Mouse (Mus musculus) hindbrain, embryonic 16.5 days (tissue): ENCODE data around the gene Ddx39b. TPM values are rescaled to one million over a fixed set of nuclear protein-coding genes. Genes with fewer than 3 reads are reported as not detected.
A peak's percentile ranks its signal among the peaks of the same experiment; 100 is the strongest.

ENCODE experiments used
- ATAC-seq: fragments of 200-750 bp; cut with Nextera tagmentation; 2 replicates; pipeline ENCODE4 v1.8.0; 2017; ENCODE audit warnings: moderate TSS enrichment, moderate library complexity
- H3K27ac ChIP-seq: fragments of 300-500 bp; sonication (generic); 2 replicates; pipeline ENCODE4 v1.5.1; 2014; ENCODE audit warnings: low read depth, mild to moderate bottlenecking, control low read depth, low read length, moderate library complexity
- H3K27me3 ChIP-seq: fragments of 300-500 bp; sonication (generic); replicated peaks from 2 replicates; pipeline ENCODE4 v1.6.1; 2014; ENCODE audit warnings: low read length; ENCODE audit not compliant: control insufficient read depth, insufficient read depth
- H3K36me3 ChIP-seq: fragments of 300-500 bp; sonication (generic); 2 replicates; pipeline ENCODE4 v1.6.1; 2014; ENCODE audit warnings: mild to moderate bottlenecking, low read length, moderate library complexity, mixed read lengths; ENCODE audit not compliant: control insufficient read depth, insufficient read depth
- H3K4me1 ChIP-seq: fragments of 300-500 bp; sonication (generic); 2 replicates; pipeline ENCODE4 v1.6.1; 2014; ENCODE audit warnings: low read depth, low read length; ENCODE audit not compliant: control insufficient read depth, insufficient read depth
- H3K4me2 ChIP-seq: fragments of 300-500 bp; sonication (generic); 2 replicates; pipeline ENCODE4 v1.6.1; 2014; ENCODE audit warnings: mild to moderate bottlenecking, low read length, control low read depth, moderate library complexity
- H3K4me3 ChIP-seq: fragments of 300-500 bp; sonication (generic); 2 replicates; pipeline ENCODE4 v1.5.1; 2014; ENCODE audit warnings: mild to moderate bottlenecking, low read length, control low read depth, moderate library complexity
- H3K9ac ChIP-seq: fragments of 300-500 bp; sonication (generic); 2 replicates; pipeline ENCODE4 v1.6.1; 2014; ENCODE audit warnings: low read depth, mild to moderate bottlenecking, control low read depth, low read length, moderate library complexity
- H3K9me3 ChIP-seq: fragments of 300-500 bp; sonication (generic); 2 replicates; pipeline ENCODE4 v1.6.1; 2014; ENCODE audit warnings: mild to moderate bottlenecking, low read length, moderate library complexity; ENCODE audit not compliant: control insufficient read depth
- WGBS: fragments of 180-500 bp; shearing (Covaris S2); extraction: QIAGEN DNeasy Blood & Tissue Kit; methylation state at CpG from one replicate; pipeline ENCODE4 v1.1.7; 2014; 5-methylcytosine and 5-hydroxymethylcytosine counted together
- polyA plus RNA-seq: library from polyadenylated mRNA; unstranded; fragments of >200 nt; fragmentation: Nextera tagmentation; extraction: Ambion mirVana; gene quantifications from 2 replicates; pipeline ENCODE4 v1.2.1, GENCODE M21; 2015

Gene Ddx39b
- polyA plus RNA-seq, 1 experiment from 2014 or later, result 331 TPM

GRCm38 (mm10) chr17:35249451-35250197, 8.1 kb downstream of the Ddx39b start:
- Histone ChIP-seq H3K27ac (no peak overlapping the region), H3K9ac (no peak overlapping the region), H3K4me3 (no peak overlapping the region), H3K27me3 (no peaks in the 10 kb centered on the region), H3K9me3 (no peaks in the 10 kb centered on the region), H3K4me2 (no peak overlapping the region), H3K36me3 (peaks cover 84% of the 10 kb centered on the region), H3K4me1 (peaks cover 19% of the 10 kb centered on the region)
- whole genome bisulfite sequencing, result 81% methylated on average over 19 of the region's 19 CpGs
- ATAC-seq, result no peak

GRCm38 (mm10) chr17:35250348-35251120, 9.0 kb downstream of the Ddx39b start:
- H3K9me3 ChIP-seq, result no peaks in the 10 kb centered on the region
- WGBS, result 88% methylated on average over 3 of the region's 3 CpGs
- no peak for ATAC-seq
- no peaks in the 10 kb centered on the region for H3K27me3 ChIP-seq
- H3K36me3 ChIP-seq, result peaks cover 78% of the 10 kb centered on the region
- H3K4me1 ChIP-seq, result peaks cover 10% of the 10 kb centered on the region
- no peak overlapping the region for H3K27ac ChIP-seq
- no peak overlapping the region for H3K4me3 ChIP-seq
- no peak overlapping the region; the same call in none of the 2 replicates for H3K9ac ChIP-seq
- H3K4me2 ChIP-seq, result no peak overlapping the region

- Histone ChIP-seq H3K4me1 (peaks cover 4% of the 10 kb centered on the region), H3K9me3 (no peaks in the 10 kb centered on the region), H3K9ac (no peak overlapping the region), H3K4me3 (no peak overlapping the region), H3K36me3 (peaks cover 73% of the 10 kb centered on the region), H3K27me3 (no peaks in the 10 kb centered on the region), H3K27ac (no peak overlapping the region), H3K4me2 (no peak overlapping the region)
- no peak for ATAC-seq
- 80% methylated on average over 15 of the region's 15 CpGs for WGBS
Observed at GRCm38 (mm10) chr17:35251162-35251719, 9.7 kb downstream of the Ddx39b start.

GRCm38 (mm10) chr17:35251981-35252380, 10.4 kb downstream of the Ddx39b start:
- Histone ChIP-seq H3K9me3 (no peaks in the 10 kb centered on the region), H3K4me1 (no peaks in the 10 kb centered on the region; the same call in 1 of the 2 replicates), H3K36me3 (peaks cover 66% of the 10 kb centered on the region), H3K4me3 (no peak overlapping the region), H3K27ac (no peak overlapping the region), H3K4me2 (no peak overlapping the region), H3K9ac (no peak overlapping the region), H3K27me3 (no peaks in the 10 kb centered on the region)
- no peak for ATAC-seq
- 87% methylated on average over 5 of the region's 5 CpGs for WGBS

GRCm38 (mm10) chr17:35252619-35253292, 11.2 kb downstream of the Ddx39b start:
- ATAC-seq, result no peak
- Histone ChIP-seq H3K4me2 (no peak overlapping the region), H3K9ac (no peak overlapping the region), H3K9me3 (no peaks in the 10 kb centered on the region), H3K27ac (no peak overlapping the region), H3K27me3 (no peaks in the 10 kb centered on the region), H3K4me1 (no peaks in the 10 kb centered on the region; the same call in 1 of the 2 replicates), H3K36me3 (peaks cover 58% of the 10 kb centered on the region), H3K4me3 (no peak overlapping the region)
- 84% methylated on average over 18 of the region's 18 CpGs for WGBS

GRCm38 (mm10) chr17:35253293-35254093, 11.9 kb downstream of the Ddx39b start:
- Histone ChIP-seq H3K4me2 (no peak overlapping the region), H3K4me1 (no peaks in the 10 kb centered on the region; the same call in 1 of the 2 replicates), H3K4me3 (no peak overlapping the region), H3K36me3 (peaks cover 53% of the 10 kb centered on the region), H3K9ac (no peak overlapping the region), H3K9me3 (no peaks in the 10 kb centered on the region), H3K27me3 (no peaks in the 10 kb centered on the region), H3K27ac (no peak overlapping the region)
- WGBS, result 89% methylated on average over 31 of the region's 32 CpGs
- no peak; the same call in 1 of the 2 replicates for ATAC-seq

GRCm38 (mm10) chr17:35254241-35255098, 12.9 kb downstream of the Ddx39b start:
- no peak overlapping the region for H3K4me2 ChIP-seq
- H3K9ac ChIP-seq, result no peak overlapping the region
- peaks cover 43% of the 10 kb centered on the region for H3K36me3 ChIP-seq
- H3K27me3 ChIP-seq, result no peaks in the 10 kb centered on the region
- peak; percentile 12 for ATAC-seq
- H3K9me3 ChIP-seq, result no peaks in the 10 kb centered on the region
- no peak overlapping the region for H3K27ac ChIP-seq
- WGBS, result 57% methylated on average over 11 of the region's 11 CpGs
- no peaks in the 10 kb centered on the region; the same call in 1 of the 2 replicates for H3K4me1 ChIP-seq
- H3K4me3 ChIP-seq, result no peak overlapping the region

- no peak overlapping the region for H3K4me2 ChIP-seq
- no peak for ATAC-seq
- no peak overlapping the region for H3K4me3 ChIP-seq
- 79% methylated on average over 3 of the region's 3 CpGs for WGBS
- H3K4me1 ChIP-seq, result no peaks in the 10 kb centered on the region; the same call in 1 of the 2 replicates
- H3K9ac ChIP-seq, result no peak overlapping the region
- no peak overlapping the region for H3K27ac ChIP-seq
- no peaks in the 10 kb centered on the region for H3K9me3 ChIP-seq
- peaks cover 35% of the 10 kb centered on the region for H3K36me3 ChIP-seq
- H3K27me3 ChIP-seq, result no peaks in the 10 kb centered on the region
Observed at GRCm38 (mm10) chr17:35255301-35255700, 13.8 kb downstream of the Ddx39b start.
